Mouse (Mus musculus) liver, embryonic 16.5 days (tissue): ENCODE results near the gene Hap1. TPM values are rescaled to one million over a fixed set of nuclear protein-coding genes. Genes with fewer than 3 reads are reported as not detected.
"Not testable (repeated sequence)": the region's sequence is repeated elsewhere in the genome, so short reads cannot be mapped to it uniquely, and the experiment has no call there.

Experiments
- ATAC-seq: fragments of 200-750 bp; cut with Nextera tagmentation; 2 replicates; pipeline ENCODE4 v1.8.0; 2017; ENCODE audit warnings: low read depth, mild to moderate bottlenecking, moderate number of reproducible peaks, moderate library complexity
- H3K27ac ChIP-seq: fragments of 300-500 bp; sonication (generic); 2 replicates; pipeline ENCODE4 v1.5.1; 2014; ENCODE audit warnings: mild to moderate bottlenecking, low read length
- H3K27me3 ChIP-seq: fragments of 300-500 bp; sonication (generic); 2 replicates; pipeline ENCODE4 v1.6.1; 2014; ENCODE audit warnings: low read depth, low read length, mixed read lengths; ENCODE audit not compliant: control insufficient read depth, insufficient read depth
- H3K36me3 ChIP-seq: fragments of 300-500 bp; sonication (generic); 2 replicates; pipeline ENCODE4 v1.6.1; 2014; ENCODE audit warnings: mild to moderate bottlenecking; ENCODE audit not compliant: control insufficient read depth, insufficient read depth
- H3K4me1 ChIP-seq: fragments of 300-500 bp; sonication (generic); 2 replicates; pipeline ENCODE4 v1.6.1; 2014; ENCODE audit warnings: low read depth, low read length, mixed read lengths; ENCODE audit not compliant: control insufficient read depth
- H3K4me2 ChIP-seq: fragments of 300-500 bp; sonication (generic); 2 replicates; pipeline ENCODE4 v1.6.1; 2014; ENCODE audit warnings: low read depth, low read length, mixed read lengths
- H3K4me3 ChIP-seq: fragments of 300-500 bp; sonication (generic); 2 replicates; pipeline ENCODE4 v1.5.1; 2014; ENCODE audit warnings: low read depth, mild to moderate bottlenecking, low read length
- H3K9ac ChIP-seq: fragments of 300-500 bp; sonication (generic); 2 replicates; pipeline ENCODE4 v1.6.1; 2014; ENCODE audit warnings: low read depth, low read length
- H3K9me3 ChIP-seq: fragments of 300-500 bp; sonication (generic); replicated peaks from 2 replicates; pipeline ENCODE4 v1.6.1; 2016; ENCODE audit warnings: low read length; ENCODE audit not compliant: control insufficient read depth
- WGBS: fragments of 180-500 bp; shearing (Covaris S2); extraction: QIAGEN DNeasy Blood & Tissue Kit; methylation state at CpG from one replicate; pipeline ENCODE4 v1.1.7; 2014; ENCODE audit not compliant: insufficient replicate concordance; 5-methylcytosine and 5-hydroxymethylcytosine counted together
- polyA plus RNA-seq: library from polyadenylated mRNA; unstranded; fragments of >200 nt; fragmentation: Nextera tagmentation; extraction: Ambion mirVana; gene quantifications from 2 replicates; pipeline ENCODE4 v1.2.1, GENCODE M21; 2015

Hap1 gene
- polyA plus RNA-seq, 1 experiment from 2014 or later = 0.42 TPM

GRCm38 (mm10) chr11:100369145-100369544 is 13.2 kb upstream of the Hap1 start:
- WGBS = 51% methylated on average over 7 of the region's 7 CpGs
- H3K27me3 ChIP-seq = no peaks in the 10 kb centered on the region
- H3K27ac ChIP-seq = no peak overlapping the region
- no peak overlapping the region for H3K4me3 ChIP-seq
- H3K4me1 ChIP-seq = no peaks in the 10 kb centered on the region
- H3K4me2 ChIP-seq = no peak overlapping the region
- no peak overlapping the region for H3K9ac ChIP-seq
- no peaks in the 10 kb centered on the region for H3K9me3 ChIP-seq
- ATAC-seq = no peak
- H3K36me3 ChIP-seq = peaks cover 4% of the 10 kb centered on the region

GRCm38 (mm10) chr11:100362979-100363562 is 7.1 kb upstream of the Hap1 start:
- H3K27me3 ChIP-seq = peaks cover 30% of the 10 kb centered on the region
- no peak overlapping the region for H3K27ac ChIP-seq
- no peak overlapping the region for H3K4me2 ChIP-seq
- WGBS = 15% methylated on average over 12 of the region's 12 CpGs
- no peaks in the 10 kb centered on the region for H3K4me1 ChIP-seq
- no peaks in the 10 kb centered on the region for H3K36me3 ChIP-seq
- H3K9ac ChIP-seq = no peak overlapping the region
- H3K4me3 ChIP-seq = no peak overlapping the region
- ATAC-seq = no peak
- H3K9me3 ChIP-seq = no peaks in the 10 kb centered on the region

GRCm38 (mm10) chr11:100362209-100362978 is 6.5 kb upstream of the Hap1 start:
- ATAC-seq = no peak
- WGBS = 7% methylated on average over 8 of the region's 8 CpGs
- Histone ChIP-seq H3K4me3 (no peak overlapping the region), H3K4me2 (no peak overlapping the region), H3K4me1 (no peaks in the 10 kb centered on the region), H3K9me3 (no peaks in the 10 kb centered on the region), H3K27me3 (peaks cover 34% of the 10 kb centered on the region), H3K27ac (no peak overlapping the region), H3K36me3 (no peaks in the 10 kb centered on the region), H3K9ac (no peak overlapping the region)

DNA sequence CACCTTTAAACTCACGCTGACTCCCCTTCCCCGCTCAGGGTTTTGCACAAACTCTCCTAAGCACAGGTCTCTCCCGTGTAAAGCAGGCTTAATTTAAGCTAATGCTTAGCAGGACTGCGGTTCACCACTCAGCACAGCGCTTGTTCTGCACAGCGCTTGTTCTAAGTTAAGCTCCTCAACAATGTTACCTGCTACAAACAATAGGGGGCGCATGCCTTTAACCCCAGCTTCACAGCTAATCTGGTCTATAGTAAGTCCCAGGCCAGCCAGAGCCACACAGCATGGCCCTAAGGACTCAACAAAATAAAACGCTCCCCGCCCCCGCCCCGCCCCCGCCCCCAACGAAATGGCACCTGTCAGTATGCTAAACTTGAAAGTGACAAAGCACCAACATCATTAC is 5.1 kb upstream of the Hap1 start:
- H3K27me3 ChIP-seq = peaks cover 48% of the 10 kb centered on the region
- no CpG with 5 or more reads among the region's 13 CpGs for WGBS
- H3K27ac ChIP-seq, H3K9me3 ChIP-seq, ATAC-seq, H3K4me2 ChIP-seq, H3K9ac ChIP-seq, H3K4me1 ChIP-seq, H3K4me3 ChIP-seq, H3K36me3 ChIP-seq: not testable (repeated sequence)

DNA sequence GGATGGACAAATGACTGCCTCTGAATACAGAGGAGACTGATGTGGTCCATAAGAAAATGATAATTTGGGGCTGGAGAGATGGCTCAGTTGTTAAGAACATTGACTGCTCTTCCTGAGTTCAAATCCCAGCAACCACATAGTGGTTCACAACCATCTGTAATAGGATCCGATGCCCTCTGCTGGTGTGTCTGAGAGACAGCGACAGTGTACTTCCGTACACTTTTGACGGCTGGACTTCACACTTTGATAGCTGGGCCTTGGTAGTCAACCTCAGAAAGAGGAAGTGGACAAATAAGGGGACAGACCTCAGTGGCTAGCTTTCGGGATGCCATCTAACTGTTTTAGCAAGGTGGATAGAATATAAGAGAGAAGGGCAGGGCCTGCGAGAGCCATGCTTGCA is 4.2 kb upstream of the Hap1 start:
- H3K27me3 ChIP-seq = peaks cover 57% of the 10 kb centered on the region
- 34% methylated on average over 6 of the region's 6 CpGs for WGBS
- ATAC-seq = no peak

DNA sequence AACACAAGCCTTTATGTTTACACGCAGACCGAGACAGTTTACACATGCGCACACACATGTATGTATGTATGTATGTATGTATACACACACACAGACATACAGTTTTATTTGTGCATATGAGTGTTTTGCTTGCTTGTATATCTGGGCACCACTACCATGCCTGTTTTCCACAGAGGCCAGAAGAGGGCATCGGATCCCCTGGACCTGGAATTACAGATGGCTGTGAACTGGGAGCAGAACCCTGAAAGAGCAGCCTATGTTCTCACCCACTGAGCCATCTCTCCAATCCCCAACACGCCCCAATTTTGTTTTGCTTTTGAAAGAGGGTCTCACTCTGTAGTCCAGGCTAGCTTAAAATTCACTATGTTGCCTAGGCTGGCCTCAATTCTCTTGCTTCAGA is 1.5 kb upstream of the Hap1 start:
- Histone ChIP-seq H3K27ac (no peak overlapping the region), H3K4me2 (no peak overlapping the region), H3K27me3 (peaks cover 74% of the 10 kb centered on the region), H3K4me3 (no peak overlapping the region), H3K9ac (no peak overlapping the region), H3K9me3 (no peaks in the 10 kb centered on the region), H3K36me3 (no peaks in the 10 kb centered on the region), H3K4me1 (no peaks in the 10 kb centered on the region; the same call in none of the 2 replicates)
- no peak for ATAC-seq
- WGBS = 46% methylated on average over 5 of the region's 5 CpGs

More for the DNA sequence above, 4.2 kb upstream of the Hap1 start:
- H3K27ac ChIP-seq = no peak overlapping the region
- no peaks in the 10 kb centered on the region for H3K9me3 ChIP-seq
- H3K4me3 ChIP-seq = no peak overlapping the region
- no peaks in the 10 kb centered on the region; the same call in none of the 2 replicates for H3K4me1 ChIP-seq
- H3K4me2 ChIP-seq = no peak overlapping the region
- no peak overlapping the region for H3K9ac ChIP-seq
- H3K36me3 ChIP-seq = no peaks in the 10 kb centered on the region

- H3K27me3 ChIP-seq = peaks cover 74% of the 10 kb centered on the region
- H3K36me3 ChIP-seq = no peaks in the 10 kb centered on the region
- no peaks in the 10 kb centered on the region; the same call in none of the 2 replicates for H3K4me1 ChIP-seq
- ATAC-seq = no peak
- H3K9ac ChIP-seq = no peak overlapping the region
- H3K4me2 ChIP-seq = no peak overlapping the region
- no peak overlapping the region for H3K27ac ChIP-seq
- H3K4me3 ChIP-seq = no peak overlapping the region
- WGBS = 15% methylated on average over 9 of the region's 9 CpGs
- no peaks in the 10 kb centered on the region for H3K9me3 ChIP-seq
These were observed 887 bp upstream of the Hap1 start for GRCm38 (mm10) chr11:100356819-100357211.

DNA sequence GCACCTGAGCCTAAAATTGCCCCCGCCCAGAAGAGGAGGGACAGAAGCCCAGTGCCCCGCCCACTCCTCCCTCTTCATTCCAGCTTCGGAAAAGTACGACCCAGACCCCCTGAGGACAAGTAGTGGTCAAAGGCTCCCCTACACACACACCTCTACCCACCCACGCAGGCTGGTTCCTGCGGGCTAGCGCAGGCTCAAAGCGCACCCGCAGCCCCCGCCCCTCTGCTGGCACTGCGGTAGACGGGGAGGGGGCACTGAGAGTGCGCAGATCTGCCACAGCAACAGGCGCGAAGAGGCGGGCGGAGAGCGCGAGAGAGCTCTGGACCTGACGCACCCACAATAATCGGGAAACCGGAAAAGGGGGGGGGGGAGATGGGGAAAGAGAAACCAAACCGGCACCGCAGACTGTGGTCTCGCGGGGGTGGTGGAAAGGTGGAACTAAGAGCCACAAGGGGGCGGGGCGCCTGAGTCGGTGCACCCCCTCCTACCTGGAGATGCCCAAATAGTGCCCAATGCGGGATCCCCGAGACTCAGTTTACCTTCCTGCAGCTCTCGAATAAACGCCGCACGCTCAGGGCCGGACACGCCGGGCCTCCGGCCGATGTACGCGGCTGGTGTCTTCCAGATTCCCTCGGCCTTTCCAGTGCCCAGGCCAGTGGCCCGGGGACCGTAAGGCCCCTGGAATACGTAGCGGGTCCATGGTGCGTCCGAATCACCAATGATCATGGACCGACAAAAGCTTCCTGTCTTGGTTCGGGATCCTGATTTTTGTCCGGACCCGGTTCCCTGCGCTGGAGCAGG is 577 bp downstream of the Hap1 start:
- H3K9me3 ChIP-seq = no peaks in the 10 kb centered on the region
- H3K4me2 ChIP-seq = peak overlapping the region; percentile 82
- no peaks in the 10 kb centered on the region; the same call in none of the 2 replicates for H3K4me1 ChIP-seq
- peaks cover 71% of the 10 kb centered on the region for H3K27me3 ChIP-seq
- H3K27ac ChIP-seq = no peak overlapping the region
- peak overlapping the region; percentile 51 for H3K4me3 ChIP-seq
- peak; percentile 24; the same call in 1 of the 2 replicates for ATAC-seq
- WGBS = under 1% methylated on average over 54 of the region's 54 CpGs
- H3K9ac ChIP-seq = peak overlapping the region; percentile 31; the same call in 1 of the 2 replicates
- H3K36me3 ChIP-seq = no peaks in the 10 kb centered on the region
